Mouse (Mus musculus) frontal cortex, postnatal 25 days (tissue): ENCODE results near the gene Zfp511.

Experiments
- DNase-seq, 2 experiments: peaks; one replicate each; pipeline ENCODE4 v3.0.0; 2022; ENCODE audit warnings: low spot score in 2 of 2

The Zfp511 gene

GRCm38 (mm10) chr7:140036281-140037170 lies at the start of gene Zfp511, which contains the start of gene Tubgcp2:
Zfp511 (plus strand) TSS chr7:140036391.
Tubgcp2 (minus strand) TSS chr7:140036669.
- peak; percentile 79 to 89 for DNase-seq

- DNase-seq = no peak
These were observed 47.9 kb upstream of the Zfp511 start for GRCm38 (mm10) chr7:139988272-139988671.

DNA sequence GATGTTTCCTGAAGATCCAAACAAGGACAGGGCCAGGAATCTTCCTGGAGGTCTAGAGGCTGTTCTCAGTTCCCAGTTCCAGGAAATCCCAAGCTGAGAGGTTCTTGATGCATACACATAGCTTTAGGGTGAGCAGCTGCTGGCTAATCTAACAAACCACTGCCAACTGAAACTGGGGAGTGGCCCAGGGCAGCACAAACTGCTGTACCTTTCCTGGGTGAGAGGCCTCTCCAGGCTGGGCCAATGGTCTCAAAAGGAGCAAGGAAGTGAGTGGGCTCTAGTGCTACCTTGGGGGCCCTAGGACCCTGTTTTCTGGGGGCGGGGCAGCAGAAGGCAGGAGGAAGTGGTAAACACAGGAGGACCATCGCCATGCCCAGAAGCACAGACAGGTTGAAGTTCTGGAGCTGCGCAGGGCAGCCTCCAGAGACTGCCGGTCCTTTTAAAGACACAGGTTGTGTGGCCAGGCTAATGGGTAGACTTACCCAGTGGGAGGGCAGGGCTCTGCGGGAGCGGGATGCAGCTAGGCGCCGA lies 45.3 kb upstream of the Zfp511 start:
- no peak for DNase-seq

- no peak for DNase-seq
These were observed 43.8 kb upstream of the Zfp511 start, which contains the start of gene Adam8 for GRCm38 (mm10) chr7:139992406-139992805. Adam8 (minus strand) TSS chr7:139992562.

GRCm38 (mm10) chr7:139993532-139993931 lies 42.7 kb upstream of the Zfp511 start:
- DNase-seq = no peak

DNA sequence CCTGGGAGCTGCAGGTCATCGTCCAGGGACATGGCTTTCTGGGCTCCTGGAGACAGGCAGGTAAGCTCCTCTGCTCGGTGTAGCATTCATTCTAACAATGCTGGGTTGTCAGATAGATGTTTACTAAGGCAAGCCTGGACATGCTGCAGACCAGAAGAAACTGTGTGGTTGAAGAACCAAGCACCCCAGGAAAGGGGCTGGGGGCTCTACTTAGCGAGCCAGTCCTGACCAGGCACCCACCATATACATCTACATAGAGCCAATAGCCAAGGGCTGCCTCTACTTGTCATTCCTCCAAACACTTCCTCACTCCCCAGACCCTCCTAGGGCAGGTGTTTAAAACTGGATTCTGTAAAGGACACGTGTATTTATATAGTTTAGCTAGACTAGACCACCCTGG lies 42.0 kb upstream of the Zfp511 start:
- DNase-seq = no peak

DNA sequence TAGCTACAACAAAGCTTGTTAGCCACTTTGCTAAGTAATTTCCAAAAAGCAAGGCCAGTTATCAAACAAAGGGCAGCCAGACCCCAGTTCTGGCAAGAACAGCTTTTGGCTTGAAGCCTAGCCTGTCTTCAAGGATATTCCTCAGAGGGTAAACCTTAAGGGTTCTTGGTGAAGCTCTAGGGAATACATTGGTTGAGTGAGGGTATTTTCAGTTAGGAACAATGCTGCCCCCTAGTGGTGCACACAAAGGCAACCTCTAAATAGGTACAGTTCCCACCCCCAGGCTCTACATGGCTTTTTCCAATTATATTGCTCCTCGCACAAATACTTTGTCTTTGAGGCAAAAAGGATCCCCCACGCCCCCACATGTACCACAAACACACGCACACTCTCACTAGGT lies 41.5 kb upstream of the Zfp511 start:
- DNase-seq = peak; percentile 46 to 63

DNA sequence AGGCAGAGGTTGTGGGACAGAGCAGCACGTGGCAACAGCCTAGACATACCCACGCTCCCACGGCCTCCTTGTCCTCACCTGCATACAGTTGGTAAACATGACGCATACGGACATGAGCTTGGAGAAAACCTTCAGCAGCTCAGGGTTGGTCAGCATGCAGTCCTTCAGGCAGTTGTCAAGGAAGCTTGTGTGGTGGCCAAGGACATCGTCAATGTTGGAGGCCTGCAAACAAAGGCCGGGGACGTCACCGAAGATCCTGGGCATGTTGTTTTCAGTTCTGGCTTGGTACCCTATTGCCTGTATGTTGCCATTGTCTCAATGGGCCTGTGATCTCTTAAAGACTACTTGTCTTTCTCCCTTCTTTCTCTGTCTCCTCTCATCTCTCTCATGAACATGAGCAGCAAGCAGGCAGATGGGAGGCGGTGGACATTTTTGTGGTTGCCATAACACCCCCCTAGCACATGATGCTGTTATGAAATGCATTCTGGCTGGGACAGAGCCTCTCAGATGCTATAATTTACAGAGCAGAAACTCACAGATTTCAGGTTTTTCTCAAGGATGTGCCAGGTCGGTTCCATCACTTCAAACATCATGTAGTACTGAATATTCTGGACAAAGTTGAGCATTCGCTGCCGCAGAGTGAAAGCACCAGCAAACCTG lies 37.4 kb upstream of the Zfp511 start:
- DNase-seq = peak in 1 of 2 experiments; percentile 3

GRCm38 (mm10) chr7:140001086-140001740 lies 35.0 kb upstream of the Zfp511 start:
- peak in 1 of 2 experiments; percentile 2 for DNase-seq

DNA sequence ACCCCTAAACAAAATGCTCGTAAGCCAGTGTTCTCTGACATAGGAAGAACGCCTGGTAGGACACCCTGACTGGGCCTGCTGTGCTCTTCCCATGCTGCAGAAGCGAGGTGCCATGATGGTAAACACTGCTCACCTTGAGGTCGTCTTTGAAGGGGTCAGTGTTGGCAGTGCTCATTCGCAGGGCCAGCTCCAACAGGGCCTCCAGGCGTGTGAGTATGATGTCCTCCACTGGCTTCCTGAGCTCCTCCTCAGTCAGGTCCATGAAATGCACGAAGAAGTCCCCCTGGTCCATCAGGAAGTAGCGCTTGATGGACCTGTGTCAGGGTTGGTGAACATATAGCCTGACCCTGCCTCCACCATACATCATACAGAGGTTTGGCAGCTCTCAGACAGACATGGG lies 31.5 kb upstream of the Zfp511 start:
- DNase-seq = peak in 1 of 2 experiments; percentile 3

- peak in 1 of 2 experiments; percentile 3 for DNase-seq
These were observed 29.2 kb upstream of the Zfp511 start for GRCm38 (mm10) chr7:140006861-140007611.

- no peak for DNase-seq
These were observed 28.4 kb upstream of the Zfp511 start for GRCm38 (mm10) chr7:140007781-140008180.

- no peak for DNase-seq
These were observed 24.9 kb upstream of the Zfp511 start for GRCm38 (mm10) chr7:140011336-140011735.

GRCm38 (mm10) chr7:140031771-140032170 lies 4.4 kb upstream of the Zfp511 start:
- DNase-seq = no peak

DNA sequence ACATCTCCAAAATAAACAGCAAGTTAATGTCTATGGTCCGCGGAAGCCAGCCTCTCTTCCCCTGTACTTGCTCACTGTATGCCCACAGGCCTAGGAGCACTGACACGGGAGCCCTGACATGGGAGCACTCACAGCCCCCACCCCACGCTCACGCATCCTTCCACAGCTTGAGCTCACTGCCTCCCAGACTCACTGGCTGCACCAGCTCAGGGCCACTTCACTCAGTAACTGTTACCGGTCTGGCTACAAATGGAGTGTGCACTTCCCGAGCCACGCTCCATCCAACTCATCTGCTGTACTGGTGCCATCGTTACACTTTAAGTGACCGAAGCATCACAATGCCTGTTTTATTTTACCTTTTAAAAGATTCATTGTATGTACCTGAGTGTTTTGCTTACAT lies 3.8 kb upstream of the Zfp511 start:
- no peak for DNase-seq

GRCm38 (mm10) chr7:140033386-140033785 lies 2.8 kb upstream of the Zfp511 start:
- no peak for DNase-seq

DNA sequence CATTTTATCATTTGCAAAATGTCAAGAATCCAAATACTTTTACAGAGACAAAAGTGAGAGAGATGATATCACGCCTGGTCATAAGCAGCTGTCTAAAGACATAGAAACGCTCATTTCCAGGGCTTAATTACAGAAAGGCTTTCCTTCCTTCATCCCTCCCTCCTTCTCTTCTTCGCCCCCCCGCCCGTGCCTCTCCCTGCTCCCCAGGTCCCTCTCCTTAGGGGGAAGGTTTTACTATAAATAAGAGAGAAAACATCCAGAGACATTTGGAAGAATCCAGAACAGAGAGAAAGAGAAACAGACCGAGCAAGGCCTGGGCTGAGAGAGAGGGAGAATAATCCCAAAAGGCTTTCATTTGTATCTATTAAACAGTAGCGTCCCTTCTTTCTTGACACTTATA lies 735 bp upstream of the Zfp511 start:
- DNase-seq = no peak

- no peak for DNase-seq
These were observed 972 bp downstream of the Zfp511 start for GRCm38 (mm10) chr7:140037171-140037555.

GRCm38 (mm10) chr7:140042728-140043127 lies 6.5 kb downstream of the Zfp511 start:
- no peak for DNase-seq

GRCm38 (mm10) chr7:140045546-140045945 lies 9.4 kb downstream of the Zfp511 start:
- DNase-seq = no peak

GRCm38 (mm10) chr7:140047811-140048311 lies 11.7 kb downstream of the Zfp511 start:
- no peak for DNase-seq
